Mouse (Mus musculus): ENCODE measurements around the gene Galnt17. TPM values are rescaled to one million over a fixed set of nuclear protein-coding genes. Genes with fewer than 3 reads are reported as not detected.

The Galnt17 gene
- polyA plus RNA-seq, 2 experiments = 3.4 to 5.9 TPM

DNA sequence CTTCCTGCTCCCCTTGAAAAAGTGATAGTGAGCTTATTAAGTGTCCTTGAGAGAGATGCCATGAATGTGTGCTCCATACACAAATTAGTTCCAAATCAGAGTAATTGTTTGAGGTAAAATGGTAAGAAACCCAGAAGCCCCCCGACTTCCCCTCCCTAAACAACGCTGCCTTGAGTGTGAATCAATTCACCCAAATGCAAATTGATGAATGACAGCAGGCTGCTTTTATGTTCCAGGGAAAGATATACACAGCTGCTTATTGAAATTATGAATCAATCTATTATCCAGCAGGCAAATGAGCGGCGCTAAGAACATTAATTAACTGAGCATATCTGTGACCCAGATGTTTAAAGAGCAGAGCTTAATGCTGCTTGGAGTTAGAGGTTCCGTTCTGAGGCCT is 428.0 kb downstream of the Galnt17 start:
- Histone ChIP-seq H3K36me3 (ENCODE audit: control insufficient read depth, insufficient read depth, low read length) (no peaks in the 10 kb centered on the region), H3K9ac (ENCODE audit: low read depth, low read length, severe bottlenecking) (no peak overlapping the region), H3K4me3 (replicated peaks; ENCODE audit: low read length) (no peak overlapping the region), H3K27ac (replicated peaks; ENCODE audit: low read depth, low read length) (no peak overlapping the region), H3K4me2 (replicated peaks; ENCODE audit: low read depth, low read length, severe bottlenecking) (no peak overlapping the region), H3K27me3 (ENCODE audit: control insufficient read depth, insufficient read depth, low read length) (no peaks in the 10 kb centered on the region), H3K4me1 (ENCODE audit: control insufficient read depth, insufficient read depth, low read length) (no peaks in the 10 kb centered on the region), H3K9me3 (ENCODE audit: control insufficient read depth, low read length) (no peaks in the 10 kb centered on the region)
- no peak for DNase-seq (ENCODE audit: low spot score)
- no peak for ATAC-seq (ENCODE audit: low FRiP score, low read depth)
- no peak for TF ChIP-seq POLR2A (IDR thresholded peaks at IDR 0.05; ENCODE audit: borderline replicate concordance, extremely low read depth, insufficient read depth, insufficient read length)
- WGBS = 78% methylated on average over 5 of the region's 5 CpGs

DNA sequence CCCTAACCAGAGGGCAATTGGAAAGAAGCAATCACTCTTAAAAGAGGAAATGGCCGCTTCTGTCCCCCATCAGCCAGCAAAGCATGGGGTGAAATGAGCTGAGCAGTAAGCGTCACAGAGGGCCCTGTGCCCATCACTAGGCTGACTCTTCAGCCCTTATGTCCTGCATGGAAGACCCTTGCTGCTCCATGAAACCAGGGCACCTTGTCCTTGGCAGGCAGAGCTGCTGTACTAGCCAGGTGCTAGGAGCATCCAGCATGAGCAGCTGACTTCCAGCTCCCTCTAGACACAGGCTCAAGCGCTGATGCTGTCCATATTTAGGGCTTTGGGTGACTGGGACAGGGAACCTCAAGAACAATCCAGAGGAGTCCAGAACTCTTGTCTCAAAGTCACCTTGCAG is 432.9 kb downstream of the Galnt17 start:
- WGBS = 91% methylated on average over 3 of the region's 3 CpGs
- no peaks in the 10 kb centered on the region for H3K9me3 ChIP-seq (ENCODE audit: control insufficient read depth, low read length)
- no peaks in the 10 kb centered on the region for H3K4me1 ChIP-seq (ENCODE audit: control insufficient read depth, insufficient read depth, low read length)
- no peak for TF ChIP-seq POLR2A (IDR thresholded peaks at IDR 0.05; ENCODE audit: borderline replicate concordance, extremely low read depth, insufficient read depth, insufficient read length)
- DNase-seq (ENCODE audit: low spot score) = no peak
- H3K27ac ChIP-seq (replicated peaks; ENCODE audit: low read depth, low read length) = no peak overlapping the region
- no peak overlapping the region for H3K9ac ChIP-seq (ENCODE audit: low read depth, low read length, severe bottlenecking)
- H3K27me3 ChIP-seq (ENCODE audit: control insufficient read depth, insufficient read depth, low read length) = no peaks in the 10 kb centered on the region
- no peak overlapping the region for H3K4me2 ChIP-seq (replicated peaks; ENCODE audit: low read depth, low read length, severe bottlenecking)
- ATAC-seq (ENCODE audit: low FRiP score, low read depth) = no peak
- H3K36me3 ChIP-seq (ENCODE audit: control insufficient read depth, insufficient read depth, low read length) = no peaks in the 10 kb centered on the region
- H3K4me3 ChIP-seq (replicated peaks; ENCODE audit: low read length) = no peak overlapping the region

DNA sequence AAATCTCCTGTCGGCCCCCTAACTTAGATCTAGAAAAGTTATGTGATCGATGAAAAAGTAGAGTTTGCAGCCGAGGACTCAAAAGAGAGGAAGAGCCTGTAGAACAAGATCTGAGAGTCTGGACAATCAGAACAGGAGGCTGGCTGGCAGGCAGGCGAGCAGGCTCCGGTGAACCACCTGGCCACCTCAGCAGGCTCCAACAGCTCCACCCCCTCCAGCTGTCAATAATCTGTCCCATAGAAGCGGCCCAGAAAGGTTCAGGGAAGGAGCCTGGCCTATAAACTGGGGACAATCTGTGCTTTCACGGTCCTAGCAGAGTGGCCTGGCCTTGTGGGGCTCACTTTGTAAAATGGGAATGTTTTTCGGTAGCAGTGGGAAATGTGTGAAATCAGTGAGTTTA is 437.2 kb downstream of the Galnt17 start:
- Histone ChIP-seq H3K9me3 (ENCODE audit: control insufficient read depth, low read length) (no peaks in the 10 kb centered on the region), H3K27ac (replicated peaks; ENCODE audit: low read depth, low read length) (no peak overlapping the region), H3K9ac (ENCODE audit: low read depth, low read length, severe bottlenecking) (no peak overlapping the region), H3K27me3 (ENCODE audit: control insufficient read depth, insufficient read depth, low read length) (no peaks in the 10 kb centered on the region), H3K4me1 (ENCODE audit: control insufficient read depth, insufficient read depth, low read length) (no peaks in the 10 kb centered on the region), H3K4me3 (replicated peaks; ENCODE audit: low read length) (no peak overlapping the region), H3K36me3 (ENCODE audit: control insufficient read depth, insufficient read depth, low read length) (no peaks in the 10 kb centered on the region), H3K4me2 (replicated peaks; ENCODE audit: low read depth, low read length, severe bottlenecking) (no peak overlapping the region)
- no peak for TF ChIP-seq POLR2A (IDR thresholded peaks at IDR 0.05; ENCODE audit: borderline replicate concordance, extremely low read depth, insufficient read depth, insufficient read length)
- ATAC-seq (ENCODE audit: low FRiP score, low read depth) (no peak), DNase-seq (ENCODE audit: low spot score) (no peak)
- WGBS = 37% methylated on average over 8 of the region's 8 CpGs

- H3K27ac ChIP-seq (replicated peaks; ENCODE audit: low read depth, low read length) = no peak overlapping the region
- ATAC-seq (ENCODE audit: low FRiP score, low read depth) = no peak
- no peak overlapping the region for H3K9ac ChIP-seq (ENCODE audit: low read depth, low read length, severe bottlenecking)
- no peak overlapping the region for H3K4me2 ChIP-seq (replicated peaks; ENCODE audit: low read depth, low read length, severe bottlenecking)
- no peaks in the 10 kb centered on the region for H3K4me1 ChIP-seq (ENCODE audit: control insufficient read depth, insufficient read depth, low read length)
- H3K9me3 ChIP-seq (ENCODE audit: control insufficient read depth, low read length) = no peaks in the 10 kb centered on the region
- 79% methylated on average over 1 of the region's 1 CpGs for WGBS
- no peaks in the 10 kb centered on the region for H3K27me3 ChIP-seq (ENCODE audit: control insufficient read depth, insufficient read depth, low read length)
- no peak for TF ChIP-seq POLR2A (IDR thresholded peaks at IDR 0.05; ENCODE audit: borderline replicate concordance, extremely low read depth, insufficient read depth, insufficient read length)
- DNase-seq (ENCODE audit: low spot score) = no peak
- H3K36me3 ChIP-seq (ENCODE audit: control insufficient read depth, insufficient read depth, low read length) = no peaks in the 10 kb centered on the region
- H3K4me3 ChIP-seq (replicated peaks; ENCODE audit: low read length) = no peak overlapping the region
These were observed 438.4 kb downstream of the Galnt17 start for GRCm38 (mm10) chr5:130869869-130870268.

GRCm38 (mm10) chr5:130862302-130862701 is 446.0 kb downstream of the Galnt17 start:
- Histone ChIP-seq H3K36me3 (ENCODE audit: control insufficient read depth, insufficient read depth, low read length) (no peaks in the 10 kb centered on the region), H3K9ac (ENCODE audit: low read depth, low read length, severe bottlenecking) (no peak overlapping the region)
- no peak for TF ChIP-seq POLR2A (IDR thresholded peaks at IDR 0.05; ENCODE audit: borderline replicate concordance, extremely low read depth, insufficient read depth, insufficient read length)

GRCm38 (mm10) chr5:130859736-130860135 is 448.6 kb downstream of the Galnt17 start:
- H3K4me1 ChIP-seq (ENCODE audit: control insufficient read depth, insufficient read depth, low read length) = no peaks in the 10 kb centered on the region
- H3K36me3 ChIP-seq (ENCODE audit: control insufficient read depth, insufficient read depth, low read length) = no peaks in the 10 kb centered on the region
- WGBS = 34% methylated on average over 5 of the region's 6 CpGs
- no peak overlapping the region for H3K27ac ChIP-seq (replicated peaks; ENCODE audit: low read depth, low read length)
- H3K9me3 ChIP-seq (ENCODE audit: control insufficient read depth, low read length) = no peaks in the 10 kb centered on the region
- TF ChIP-seq POLR2A (IDR thresholded peaks at IDR 0.05; ENCODE audit: borderline replicate concordance, extremely low read depth, insufficient read depth, insufficient read length) = no peak
- no peak overlapping the region for H3K9ac ChIP-seq (ENCODE audit: low read depth, low read length, severe bottlenecking)
- ATAC-seq (ENCODE audit: low FRiP score, low read depth) (no peak), DNase-seq (ENCODE audit: low spot score) (no peak)
- H3K4me3 ChIP-seq (replicated peaks; ENCODE audit: low read length) = no peak overlapping the region
- H3K27me3 ChIP-seq (ENCODE audit: control insufficient read depth, insufficient read depth, low read length) = no peaks in the 10 kb centered on the region
- no peak overlapping the region for H3K4me2 ChIP-seq (replicated peaks; ENCODE audit: low read depth, low read length, severe bottlenecking)

More at GRCm38 (mm10) chr5:130862302-130862701, 446.0 kb downstream of the Galnt17 start:
- DNase-seq (ENCODE audit: low spot score) = peak; percentile 68
- H3K9me3 ChIP-seq (ENCODE audit: control insufficient read depth, low read length) = no peaks in the 10 kb centered on the region
- H3K27me3 ChIP-seq (ENCODE audit: control insufficient read depth, insufficient read depth, low read length) = no peaks in the 10 kb centered on the region
- 48% methylated on average over 5 of the region's 5 CpGs for WGBS
- no peaks in the 10 kb centered on the region for H3K4me1 ChIP-seq (ENCODE audit: control insufficient read depth, insufficient read depth, low read length)
- H3K27ac ChIP-seq (replicated peaks; ENCODE audit: low read depth, low read length) = no peak overlapping the region
- H3K4me3 ChIP-seq (replicated peaks; ENCODE audit: low read length) = no peak overlapping the region
- no peak overlapping the region for H3K4me2 ChIP-seq (replicated peaks; ENCODE audit: low read depth, low read length, severe bottlenecking)
- no peak; the same call in 1 of the 2 replicates for ATAC-seq (ENCODE audit: low FRiP score, low read depth)
